Mouse (Mus musculus): ENCODE data around the gene Bach2. TPM values are rescaled to one million over a fixed set of nuclear protein-coding genes. Genes with fewer than 3 reads are reported as not detected.

Gene Bach2
- polyA plus RNA-seq, 1 experiment = 18.7 TPM

DNA sequence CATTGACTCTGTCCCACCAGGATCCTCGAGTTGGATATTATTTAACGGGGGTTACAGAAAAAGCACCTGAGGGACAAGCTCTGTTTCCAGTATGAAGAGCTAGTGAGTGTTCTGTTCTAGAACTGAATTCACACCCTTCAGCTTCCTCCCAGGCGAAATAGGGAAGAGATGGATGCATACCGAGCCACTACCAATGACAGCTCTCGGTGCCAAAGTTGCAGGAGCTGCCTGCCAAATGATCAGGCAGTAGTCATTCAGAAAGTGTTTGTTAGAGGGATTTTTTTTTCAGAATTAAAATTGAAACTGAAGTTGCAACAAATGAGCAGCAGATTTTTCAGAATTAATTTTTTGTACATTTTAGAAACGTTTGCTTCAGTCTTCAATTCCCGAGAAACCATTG is 223.4 kb downstream of the Bach2 start:
- Histone ChIP-seq H3K27ac (ENCODE audit: insufficient read depth, low read length) (no peak overlapping the region), H3K9ac (ENCODE audit: low read depth, poor library complexity, severe bottlenecking) (no peak overlapping the region), H3K4me1 (ENCODE audit: control insufficient read depth, insufficient read depth, low read length) (no peaks in the 10 kb centered on the region), H3K36me3 (ENCODE audit: control insufficient read depth, insufficient read depth, low read length, poor library complexity, severe bottlenecking) (no peaks in the 10 kb centered on the region), H3K4me3 (ENCODE audit: low read depth, low read length) (no peak overlapping the region), H3K9me3 (replicated peaks; ENCODE audit: control insufficient read depth, insufficient read depth, low read length, poor library complexity, severe bottlenecking) (no peaks in the 10 kb centered on the region), H3K27me3 (ENCODE audit: control insufficient read depth, insufficient read depth, low read length, poor library complexity, severe bottlenecking) (no peaks in the 10 kb centered on the region)
- TF ChIP-seq POLR2A (IDR thresholded peaks at IDR 0.05; ENCODE audit: insufficient read depth, low read length) (no peak), CTCF (IDR thresholded peaks at IDR 0.05; ENCODE audit: low read depth, low read length) (no peak), EP300 (IDR thresholded peaks at IDR 0.05; ENCODE audit: insufficient read depth, low read depth, low read length) (no peak)

DNA sequence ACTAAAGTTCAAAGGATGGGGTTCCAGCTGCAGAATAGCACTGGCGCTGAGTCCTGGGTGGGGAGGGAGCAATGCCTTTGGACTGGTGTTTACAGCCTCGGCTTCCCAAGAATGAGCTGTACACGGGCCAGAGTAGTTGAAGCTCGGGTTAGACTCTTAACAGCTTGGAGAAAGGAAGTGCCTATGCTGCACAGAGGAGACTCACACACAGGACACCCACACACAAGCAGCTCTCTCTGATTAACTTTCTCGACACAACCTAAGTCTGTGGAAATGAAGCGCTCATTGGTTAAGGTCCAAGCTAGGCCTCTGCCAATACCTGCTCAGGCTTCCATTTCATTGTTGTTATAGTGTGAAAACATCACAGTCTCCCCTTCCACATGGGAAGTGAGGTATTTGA is 224.5 kb downstream of the Bach2 start:
- H3K4me1 ChIP-seq (ENCODE audit: control insufficient read depth, insufficient read depth, low read length) = no peaks in the 10 kb centered on the region
- TF ChIP-seq EP300 (IDR thresholded peaks at IDR 0.05; ENCODE audit: insufficient read depth, low read depth, low read length) (no peak), POLR2A (IDR thresholded peaks at IDR 0.05; ENCODE audit: insufficient read depth, low read length) (no peak), CTCF (IDR thresholded peaks at IDR 0.05; ENCODE audit: low read depth, low read length) (no peak)
- H3K4me3 ChIP-seq (ENCODE audit: low read depth, low read length) = no peak overlapping the region
- no peaks in the 10 kb centered on the region for H3K27me3 ChIP-seq (ENCODE audit: control insufficient read depth, insufficient read depth, low read length, poor library complexity, severe bottlenecking)
- H3K9me3 ChIP-seq (replicated peaks; ENCODE audit: control insufficient read depth, insufficient read depth, low read length, poor library complexity, severe bottlenecking) = no peaks in the 10 kb centered on the region
- H3K36me3 ChIP-seq (ENCODE audit: control insufficient read depth, insufficient read depth, low read length, poor library complexity, severe bottlenecking) = no peaks in the 10 kb centered on the region
- no peak overlapping the region for H3K27ac ChIP-seq (ENCODE audit: insufficient read depth, low read length)
- no peak overlapping the region for H3K9ac ChIP-seq (ENCODE audit: low read depth, poor library complexity, severe bottlenecking)

GRCm38 (mm10) chr4:32464540-32464939 is 225.9 kb downstream of the Bach2 start:
- no peak overlapping the region for H3K4me3 ChIP-seq (ENCODE audit: low read depth, low read length)
- H3K36me3 ChIP-seq (ENCODE audit: control insufficient read depth, insufficient read depth, low read length, poor library complexity, severe bottlenecking) = no peaks in the 10 kb centered on the region
- H3K27me3 ChIP-seq (ENCODE audit: control insufficient read depth, insufficient read depth, low read length, poor library complexity, severe bottlenecking) = no peaks in the 10 kb centered on the region
- TF ChIP-seq EP300 (IDR thresholded peaks at IDR 0.05; ENCODE audit: insufficient read depth, low read depth, low read length) (no peak), POLR2A (IDR thresholded peaks at IDR 0.05; ENCODE audit: insufficient read depth, low read length) (no peak), CTCF (IDR thresholded peaks at IDR 0.05; ENCODE audit: low read depth, low read length) (no peak)
- H3K4me1 ChIP-seq (ENCODE audit: control insufficient read depth, insufficient read depth, low read length) = no peaks in the 10 kb centered on the region
- no peak overlapping the region for H3K9ac ChIP-seq (ENCODE audit: low read depth, poor library complexity, severe bottlenecking)
- no peaks in the 10 kb centered on the region for H3K9me3 ChIP-seq (replicated peaks; ENCODE audit: control insufficient read depth, insufficient read depth, low read length, poor library complexity, severe bottlenecking)
- H3K27ac ChIP-seq (ENCODE audit: insufficient read depth, low read length) = no peak overlapping the region

GRCm38 (mm10) chr4:32466031-32466430 is 227.4 kb downstream of the Bach2 start:
- Histone ChIP-seq H3K4me3 (ENCODE audit: low read depth, low read length) (no peak overlapping the region), H3K27ac (ENCODE audit: insufficient read depth, low read length) (no peak overlapping the region), H3K36me3 (ENCODE audit: control insufficient read depth, insufficient read depth, low read length, poor library complexity, severe bottlenecking) (no peaks in the 10 kb centered on the region), H3K27me3 (ENCODE audit: control insufficient read depth, insufficient read depth, low read length, poor library complexity, severe bottlenecking) (no peaks in the 10 kb centered on the region), H3K9ac (ENCODE audit: low read depth, poor library complexity, severe bottlenecking) (no peak overlapping the region), H3K4me1 (ENCODE audit: control insufficient read depth, insufficient read depth, low read length) (no peaks in the 10 kb centered on the region), H3K9me3 (replicated peaks; ENCODE audit: control insufficient read depth, insufficient read depth, low read length, poor library complexity, severe bottlenecking) (no peaks in the 10 kb centered on the region)
- no peak for TF ChIP-seq CTCF (IDR thresholded peaks at IDR 0.05; ENCODE audit: low read depth, low read length)
- no peak for TF ChIP-seq POLR2A (IDR thresholded peaks at IDR 0.05; ENCODE audit: insufficient read depth, low read length)
- no peak for TF ChIP-seq EP300 (IDR thresholded peaks at IDR 0.05; ENCODE audit: insufficient read depth, low read depth, low read length)

DNA sequence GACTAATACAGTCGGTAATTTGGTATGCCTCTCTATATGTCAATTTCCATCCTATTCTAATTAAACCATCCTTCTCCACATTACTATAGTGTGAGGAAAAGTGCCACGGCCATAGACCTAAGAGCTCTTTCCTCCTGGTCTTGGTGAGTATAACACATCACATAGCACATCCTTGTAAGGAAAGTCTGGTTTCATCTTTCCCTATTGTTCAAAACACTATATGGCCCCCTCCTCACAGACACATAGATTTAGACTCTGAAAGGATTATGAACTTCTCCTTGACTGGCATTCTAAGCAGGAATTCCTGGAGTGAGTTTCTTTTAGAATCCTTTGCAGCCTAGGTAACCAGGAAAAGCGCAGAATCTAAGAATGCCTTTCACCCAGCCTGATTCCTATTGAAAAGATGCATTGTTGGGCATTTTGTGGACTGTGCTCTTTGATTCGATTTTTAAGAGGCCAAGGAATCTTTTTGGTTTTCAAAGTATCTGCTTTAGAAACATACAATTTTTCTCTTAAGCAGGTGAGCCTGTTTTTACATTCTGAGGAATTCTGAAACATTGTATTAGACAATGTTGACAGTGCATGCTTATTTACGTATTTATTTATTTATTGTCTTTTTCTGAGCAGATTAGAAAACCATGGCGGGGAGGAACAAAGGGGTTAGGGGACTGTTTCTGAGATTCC is 239.5 kb downstream of the Bach2 start:
- H3K27ac ChIP-seq (ENCODE audit: insufficient read depth, low read length) = no peak overlapping the region
- H3K27me3 ChIP-seq (ENCODE audit: control insufficient read depth, insufficient read depth, low read length, poor library complexity, severe bottlenecking) = no peaks in the 10 kb centered on the region
- no peak overlapping the region for H3K4me3 ChIP-seq (ENCODE audit: low read depth, low read length)
- TF ChIP-seq EP300 (IDR thresholded peaks at IDR 0.05; ENCODE audit: insufficient read depth, low read depth, low read length) (no peak), POLR2A (IDR thresholded peaks at IDR 0.05; ENCODE audit: insufficient read depth, low read length) (no peak), CTCF (IDR thresholded peaks at IDR 0.05; ENCODE audit: low read depth, low read length) (no peak)
- no peak overlapping the region for H3K9ac ChIP-seq (ENCODE audit: low read depth, poor library complexity, severe bottlenecking)
- H3K36me3 ChIP-seq (ENCODE audit: control insufficient read depth, insufficient read depth, low read length, poor library complexity, severe bottlenecking) = no peaks in the 10 kb centered on the region
- no peaks in the 10 kb centered on the region for H3K9me3 ChIP-seq (replicated peaks; ENCODE audit: control insufficient read depth, insufficient read depth, low read length, poor library complexity, severe bottlenecking)
- H3K4me1 ChIP-seq (ENCODE audit: control insufficient read depth, insufficient read depth, low read length) = peaks cover 6% of the 10 kb centered on the region

DNA sequence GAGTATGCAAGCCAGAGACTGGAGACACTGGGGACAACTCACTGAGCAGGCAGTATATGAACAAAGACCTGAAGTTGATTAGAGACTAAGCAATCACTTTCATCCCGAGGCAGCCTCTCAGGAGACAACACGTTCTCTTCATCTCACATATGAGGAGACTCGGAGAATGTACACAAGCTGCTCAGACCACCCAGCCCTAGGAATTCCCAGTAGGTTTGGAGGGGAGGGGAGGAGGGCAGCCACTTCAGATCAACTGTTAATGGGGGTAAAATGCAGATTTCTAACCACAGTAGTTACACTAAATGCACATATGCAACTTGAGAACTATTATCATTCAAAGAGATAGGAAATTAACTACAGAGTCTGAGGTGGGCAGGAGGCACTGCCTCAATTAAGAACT is 240.6 kb downstream of the Bach2 start:
- H3K4me3 ChIP-seq (ENCODE audit: low read depth, low read length) = no peak overlapping the region
- H3K27ac ChIP-seq (ENCODE audit: insufficient read depth, low read length) = no peak overlapping the region
- H3K36me3 ChIP-seq (ENCODE audit: control insufficient read depth, insufficient read depth, low read length, poor library complexity, severe bottlenecking) = no peaks in the 10 kb centered on the region
- no peaks in the 10 kb centered on the region for H3K27me3 ChIP-seq (ENCODE audit: control insufficient read depth, insufficient read depth, low read length, poor library complexity, severe bottlenecking)
- TF ChIP-seq CTCF (IDR thresholded peaks at IDR 0.05; ENCODE audit: low read depth, low read length) (no peak), POLR2A (IDR thresholded peaks at IDR 0.05; ENCODE audit: insufficient read depth, low read length) (no peak), EP300 (IDR thresholded peaks at IDR 0.05; ENCODE audit: insufficient read depth, low read depth, low read length) (no peak)
- H3K9ac ChIP-seq (ENCODE audit: low read depth, poor library complexity, severe bottlenecking) = no peak overlapping the region
- peaks cover 8% of the 10 kb centered on the region for H3K4me1 ChIP-seq (ENCODE audit: control insufficient read depth, insufficient read depth, low read length)
- no peaks in the 10 kb centered on the region for H3K9me3 ChIP-seq (replicated peaks; ENCODE audit: control insufficient read depth, insufficient read depth, low read length, poor library complexity, severe bottlenecking)
